Mouse (Mus musculus): ENCODE measurements around the gene Mical2.

Mical2 gene

GRCm38 (mm10) chr7:112241211-112241944 is 15.7 kb downstream of the Mical2 start:
- DNase-seq (ENCODE audit: low read depth, low spot score), result no peak

- DNase-seq (ENCODE audit: low read depth, low spot score), result no peak
These were observed 16.3 kb downstream of the Mical2 start for GRCm38 (mm10) chr7:112241945-112242329.

- no peak for DNase-seq (ENCODE audit: low read depth, low spot score)
These were observed 16.9 kb downstream of the Mical2 start for GRCm38 (mm10) chr7:112242587-112242986.

GRCm38 (mm10) chr7:112244071-112244470 is 18.4 kb downstream of the Mical2 start:
- DNase-seq (ENCODE audit: low read depth, low spot score), result no peak

GRCm38 (mm10) chr7:112244683-112245082 is 19.0 kb downstream of the Mical2 start:
- DNase-seq (ENCODE audit: low read depth, low spot score), result no peak

- no peak for DNase-seq (ENCODE audit: low read depth, low spot score)
These were observed 20.3 kb downstream of the Mical2 start for GRCm38 (mm10) chr7:112245839-112246438.

GRCm38 (mm10) chr7:112246442-112246841 is 20.8 kb downstream of the Mical2 start:
- DNase-seq (ENCODE audit: low read depth, low spot score), result no peak

GRCm38 (mm10) chr7:112247890-112248289 is 22.2 kb downstream of the Mical2 start:
- no peak for DNase-seq (ENCODE audit: low read depth, low spot score)

GRCm38 (mm10) chr7:112249476-112249875 is 23.8 kb downstream of the Mical2 start:
- no peak for DNase-seq (ENCODE audit: low read depth, low spot score)

- no peak for DNase-seq (ENCODE audit: low read depth, low spot score)
These were observed 26.4 kb downstream of the Mical2 start for GRCm38 (mm10) chr7:112252065-112252464.

- DNase-seq (ENCODE audit: low read depth, low spot score), result no peak
These were observed 28.6 kb downstream of the Mical2 start for GRCm38 (mm10) chr7:112254233-112254632.

GRCm38 (mm10) chr7:112255248-112255866 is 29.7 kb downstream of the Mical2 start:
- no peak for DNase-seq (ENCODE audit: low read depth, low spot score)

- DNase-seq (ENCODE audit: low read depth, low spot score), result no peak
These were observed 32.8 kb downstream of the Mical2 start for GRCm38 (mm10) chr7:112258338-112258903.

- no peak for DNase-seq (ENCODE audit: low read depth, low spot score)
These were observed 33.6 kb downstream of the Mical2 start for GRCm38 (mm10) chr7:112259286-112259685.

- no peak for DNase-seq (ENCODE audit: low read depth, low spot score)
These were observed 35.5 kb downstream of the Mical2 start for GRCm38 (mm10) chr7:112261121-112261520.

- no peak for DNase-seq (ENCODE audit: low read depth, low spot score)
These were observed 41.6 kb downstream of the Mical2 start for GRCm38 (mm10) chr7:112267266-112267665.

- DNase-seq (ENCODE audit: low read depth, low spot score), result no peak
These were observed 43.2 kb downstream of the Mical2 start for GRCm38 (mm10) chr7:112268761-112269425.

- DNase-seq (ENCODE audit: low read depth, low spot score), result no peak
These were observed 45.2 kb downstream of the Mical2 start for GRCm38 (mm10) chr7:112270870-112271269.

GRCm38 (mm10) chr7:112271627-112272026 is 46.0 kb downstream of the Mical2 start:
- no peak for DNase-seq (ENCODE audit: low read depth, low spot score)

- DNase-seq (ENCODE audit: low read depth, low spot score), result no peak
These were observed 47.0 kb downstream of the Mical2 start for GRCm38 (mm10) chr7:112272692-112273091.

- DNase-seq (ENCODE audit: low read depth, low spot score), result no peak
These were observed 47.8 kb downstream of the Mical2 start for GRCm38 (mm10) chr7:112273451-112273850.

GRCm38 (mm10) chr7:112274611-112275010 is 49.0 kb downstream of the Mical2 start:
- no peak for DNase-seq (ENCODE audit: low read depth, low spot score)

All from CD4-positive helper T cell, adult 2 months (primary cell).